Mouse (Mus musculus): Measurements from ENCODE around the gene Hist1h1c. TPM values are rescaled to one million over a fixed set of nuclear protein-coding genes. Genes with fewer than 3 reads are reported as not detected.
"Not testable (repeated sequence)": the region's sequence is repeated elsewhere in the genome, so short reads cannot be mapped to it uniquely, and the experiment has no call there.

Gene Hist1h1c
- total and polyA plus RNA-seq, 3 experiments = 55.5 to 185 (median 147) TPM

- H3K4me3 ChIP-seq = no peak overlapping the region
- no peaks in the 10 kb centered on the region for H3K79me2 ChIP-seq (replicated peaks; ENCODE audit: control insufficient read depth, insufficient read depth, low read length)
- DNase-seq = no peak
- peaks cover 2% of the 10 kb centered on the region for H3K36me3 ChIP-seq (ENCODE audit: control insufficient read depth, insufficient read depth, low read length)
- WGBS = 89% methylated on average over 3 of the region's 3 CpGs
- peaks cover 1% of the 10 kb centered on the region for H3K4me1 ChIP-seq (ENCODE audit: control insufficient read depth, insufficient read depth, low read length)
- no peak overlapping the region for H3K9ac ChIP-seq (ENCODE audit: low read depth, low read length)
- H3K27me3 ChIP-seq (ENCODE audit: control insufficient read depth, insufficient read depth, low read length) = no peaks in the 10 kb centered on the region
- TF ChIP-seq EP300 (IDR thresholded peaks at IDR 0.05; ENCODE audit: insufficient read depth, low read depth, low read length) (no peak), CTCF (IDR thresholded peaks at IDR 0.05) (no peak), POLR2A (IDR thresholded peaks at IDR 0.05; ENCODE audit: insufficient read depth, low read depth, low read length) (no peak)
- no peak overlapping the region for H3K27ac ChIP-seq
- intact Hi-C loops (cut with DNase I) = no loop called here
These were observed 20.7 kb downstream of the Hist1h1c start for GRCm38 (mm10) chr13:23759251-23759771.

- Histone ChIP-seq H3K27me3 (ENCODE audit: control insufficient read depth, insufficient read depth, low read length) (no peaks in the 10 kb centered on the region), H3K79me2 (replicated peaks; ENCODE audit: control insufficient read depth, insufficient read depth, low read length) (no peaks in the 10 kb centered on the region), H3K9ac (ENCODE audit: low read depth, low read length) (no peak overlapping the region), H3K4me3 (no peak overlapping the region), H3K27ac (no peak overlapping the region), H3K4me1 (ENCODE audit: control insufficient read depth, insufficient read depth, low read length) (peaks cover 1% of the 10 kb centered on the region), H3K36me3 (ENCODE audit: control insufficient read depth, insufficient read depth, low read length) (peaks cover 2% of the 10 kb centered on the region)
- DNase-seq = no peak
- 55% methylated on average over 1 of the region's 1 CpGs for WGBS
- TF ChIP-seq EP300 (IDR thresholded peaks at IDR 0.05; ENCODE audit: insufficient read depth, low read depth, low read length) = no peak
- no peak for TF ChIP-seq CTCF (IDR thresholded peaks at IDR 0.05)
- no peak for TF ChIP-seq POLR2A (IDR thresholded peaks at IDR 0.05; ENCODE audit: insufficient read depth, low read depth, low read length)
- intact Hi-C loops (cut with DNase I) = loop anchor here (5.0 to 10.0 kb wide), 2 partner anchors 338 to 395 kb away; partner anchors contain the start of genes Abt1 and Zfp322a
These were observed 21.3 kb downstream of the Hist1h1c start for GRCm38 (mm10) chr13:23759916-23760239.

GRCm38 (mm10) chr13:23760240-23760971 is 21.8 kb downstream of the Hist1h1c start:
- 5% methylated on average over 23 of the region's 27 CpGs for WGBS
- DNase-seq = no peak
- Histone ChIP-seq H3K27me3 (ENCODE audit: control insufficient read depth, insufficient read depth, low read length) (no peaks in the 10 kb centered on the region), H3K4me3 (peak overlapping the region; percentile 56), H3K9ac (ENCODE audit: low read depth, low read length) (peak overlapping the region; percentile 67; the same call in 1 of the 2 replicates), H3K27ac (peak overlapping the region; percentile 59), H3K79me2 (replicated peaks; ENCODE audit: control insufficient read depth, insufficient read depth, low read length) (no peaks in the 10 kb centered on the region), H3K4me1 (ENCODE audit: control insufficient read depth, insufficient read depth, low read length) (peaks cover 1% of the 10 kb centered on the region), H3K36me3 (ENCODE audit: control insufficient read depth, insufficient read depth, low read length) (peaks cover 2% of the 10 kb centered on the region)
- intact Hi-C loops (cut with DNase I) = loop anchor here (5.0 to 10.0 kb wide), 2 partner anchors 338 to 396 kb away; partner anchors contain the start of genes Abt1 and Zfp322a
- TF ChIP-seq CTCF (IDR thresholded peaks at IDR 0.05) (no peak), POLR2A (IDR thresholded peaks at IDR 0.05; ENCODE audit: insufficient read depth, low read depth, low read length) (no peak), EP300 (IDR thresholded peaks at IDR 0.05; ENCODE audit: insufficient read depth, low read depth, low read length) (no peak)

GRCm38 (mm10) chr13:23760972-23761864 is 22.6 kb downstream of the Hist1h1c start, which contains the start of gene Hist1h4a:
Gene Hist1h4a (minus strand): TSS chr13:23761230.
- H3K4me1 ChIP-seq (ENCODE audit: control insufficient read depth, insufficient read depth, low read length) = peaks cover 1% of the 10 kb centered on the region
- TF ChIP-seq POLR2A (IDR thresholded peaks at IDR 0.05; ENCODE audit: insufficient read depth, low read depth, low read length) (peak; percentile 89), CTCF (IDR thresholded peaks at IDR 0.05) (no peak), EP300 (IDR thresholded peaks at IDR 0.05; ENCODE audit: insufficient read depth, low read depth, low read length) (0 out of 2 replicates have a peak, but pooled peaks have one; percentile 41)
- peak within 1 kb of the TSS; percentile 68 for H3K9ac ChIP-seq (ENCODE audit: low read depth, low read length)
- peaks cover 2% of the 10 kb centered on the region for H3K36me3 ChIP-seq (ENCODE audit: control insufficient read depth, insufficient read depth, low read length)
- H3K27ac ChIP-seq = peak within 1 kb of the TSS; percentile 76
- under 1% methylated on average over 62 of the region's 72 CpGs for WGBS
- intact Hi-C loops (cut with DNase I) = loop anchor here (5.0 to 10.0 kb wide), 2 partner anchors 339 to 396 kb away; partner anchors contain the start of genes Abt1 and Zfp322a
- H3K79me2 ChIP-seq (replicated peaks; ENCODE audit: control insufficient read depth, insufficient read depth, low read length) = no peaks in the 10 kb centered on the region
- H3K4me3 ChIP-seq = peak within 1 kb of the TSS; percentile 56
- DNase-seq = peak; percentile 96 to 97
- no peaks in the 10 kb centered on the region for H3K27me3 ChIP-seq (ENCODE audit: control insufficient read depth, insufficient read depth, low read length)

- intact Hi-C loops (cut with DNase I) = loop anchor here (5.0 to 10.0 kb wide), 2 partner anchors 340 to 397 kb away; partner anchors contain the start of genes Abt1 and Zfp322a
- H3K9ac ChIP-seq (ENCODE audit: low read depth, low read length) = peak within 1 kb of the TSS; percentile 68
- H3K36me3 ChIP-seq (ENCODE audit: control insufficient read depth, insufficient read depth, low read length); H3K79me2 ChIP-seq (replicated peaks; ENCODE audit: control insufficient read depth, insufficient read depth, low read length); H3K4me1 ChIP-seq (ENCODE audit: control insufficient read depth, insufficient read depth, low read length); H3K27me3 ChIP-seq (ENCODE audit: control insufficient read depth, insufficient read depth, low read length): not testable (repeated sequence)
- H3K4me3 ChIP-seq = peak within 1 kb of the TSS; percentile 66
- DNase-seq = peak; percentile 69 to 73
- peak within 1 kb of the TSS; percentile 76 for H3K27ac ChIP-seq
- peak; percentile 76 for TF ChIP-seq POLR2A (IDR thresholded peaks at IDR 0.05; ENCODE audit: insufficient read depth, low read depth, low read length)
- 1% methylated on average over 32 of the region's 52 CpGs for WGBS
These were observed 23.5 kb downstream of the Hist1h1c start, which contains the start of gene Hist1h3a for GRCm38 (mm10) chr13:23761871-23762821. Gene Hist1h3a (minus strand): TSS chr13:23762386.
